Mouse (Mus musculus) limb, embryonic 12.5 days (tissue): ENCODE measurements around the gene Tcea2. TPM values are rescaled to one million over a fixed set of nuclear protein-coding genes. Genes with fewer than 3 reads are reported as not detected.

Experiments
- ATAC-seq: fragments of 200-750 bp; cut with Nextera tagmentation; 2 replicates; pipeline ENCODE4 v1.8.0; 2017; ENCODE audit warnings: low read depth, moderate TSS enrichment; ENCODE audit not compliant: insufficient number of reproducible peaks, insufficient read depth, low FRiP score, low TSS enrichment
- H3K27ac ChIP-seq: fragments of 300-500 bp; sonication (generic); 2 replicates; pipeline ENCODE4 v1.5.1; 2016; ENCODE audit warnings: mild to moderate bottlenecking, moderate library complexity
- H3K27me3 ChIP-seq: fragments of 300-500 bp; sonication (generic); 2 replicates; pipeline ENCODE4 v1.6.1; 2016; ENCODE audit warnings: mild to moderate bottlenecking, moderate library complexity
- H3K36me3 ChIP-seq: fragments of 300-500 bp; sonication (generic); 2 replicates; pipeline ENCODE4 v1.6.1; 2016; ENCODE audit warnings: mild to moderate bottlenecking, moderate library complexity
- H3K4me1 ChIP-seq: fragments of 300-500 bp; sonication (generic); replicated peaks from 2 replicates; pipeline ENCODE4 v1.6.1; 2016
- H3K4me2 ChIP-seq: fragments of 300-500 bp; sonication (generic); 2 replicates; pipeline ENCODE4 v1.6.1; 2016; ENCODE audit warnings: mild to moderate bottlenecking, moderate library complexity
- H3K4me3 ChIP-seq: fragments of 300-500 bp; sonication (generic); replicated peaks from 2 replicates; pipeline ENCODE4 v1.5.1; 2016; ENCODE audit warnings: mild to moderate bottlenecking
- H3K9ac ChIP-seq: fragments of 300-500 bp; sonication (generic); replicated peaks from 2 replicates; pipeline ENCODE4 v1.6.1; 2016; ENCODE audit warnings: mild to moderate bottlenecking, moderate library complexity
- H3K9me3 ChIP-seq: fragments of 300-500 bp; sonication (generic); 2 replicates; pipeline ENCODE4 v1.6.1; 2016; ENCODE audit warnings: mild to moderate bottlenecking, moderate library complexity
- WGBS: fragments of 180-500 bp; shearing (Covaris S2); methylation state at CpG from one replicate; pipeline ENCODE4 v1.1.7; 2016; 5-methylcytosine and 5-hydroxymethylcytosine counted together
- polyA plus RNA-seq: library from polyadenylated mRNA; unstranded; fragments of >200 nt; fragmentation: Nextera tagmentation; extraction: Ambion mirVana; gene quantifications from 2 replicates; pipeline ENCODE4 v1.2.1, GENCODE M21; 2016

Tcea2 gene
- polyA plus RNA-seq = 31.6 and 33.3 TPM in 2 replicates

DNA sequence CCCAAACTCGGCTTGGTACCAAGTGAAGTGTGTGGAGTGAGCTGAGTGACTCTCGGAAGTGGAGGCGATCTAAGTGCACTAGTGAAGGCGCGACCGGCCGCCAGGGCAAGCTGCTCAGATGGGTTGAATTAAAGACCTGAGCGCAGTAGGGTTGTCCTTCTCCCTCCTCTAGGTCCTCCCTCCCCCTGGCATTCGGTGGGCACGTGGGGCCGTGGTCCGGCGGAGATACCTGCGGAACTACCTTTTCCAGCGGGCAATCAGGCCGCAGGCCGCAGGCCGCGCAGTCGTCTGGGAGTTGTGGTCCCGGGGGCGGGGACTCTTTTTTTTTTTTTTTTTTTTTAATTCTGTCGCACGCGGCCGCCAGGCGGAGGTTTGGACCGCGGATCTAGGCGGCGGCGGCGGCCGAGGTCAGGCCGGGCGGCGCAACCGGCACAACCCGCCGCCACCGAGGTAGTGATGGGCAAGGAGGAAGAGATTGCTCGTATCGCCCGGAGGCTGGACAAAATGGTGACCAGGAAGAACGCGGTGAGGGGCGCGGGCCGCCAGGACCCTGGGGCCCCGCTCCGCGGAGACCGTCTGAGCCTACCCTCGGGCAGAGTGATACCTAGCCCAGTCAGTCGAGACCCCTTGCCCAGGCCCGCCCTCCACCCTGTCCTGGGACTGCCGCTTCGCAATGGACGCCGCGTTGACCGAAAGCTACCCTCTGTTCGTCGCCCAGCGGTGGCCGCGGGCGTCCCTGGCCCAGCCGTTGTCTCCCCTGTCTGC lies at the start of gene Tcea2:
Tcea2 (plus strand) TSS at position 360 of the 765 bp plus-strand sequence.
- H3K9ac ChIP-seq = peak within 1 kb of the TSS; percentile 87
- peak within 1 kb of the TSS; percentile 88 for H3K4me2 ChIP-seq
- ATAC-seq = peak; percentile 44
- H3K9me3 ChIP-seq = no peaks in the 10 kb centered on the region
- H3K36me3 ChIP-seq = peaks cover 10% of the 10 kb centered on the region
- H3K4me1 ChIP-seq = peaks cover 36% of the 10 kb centered on the region
- peak within 1 kb of the TSS; percentile 69 for H3K4me3 ChIP-seq
- no peaks in the 10 kb centered on the region for H3K27me3 ChIP-seq
- H3K27ac ChIP-seq = peak within 1 kb of the TSS; percentile 66
- under 1% methylated on average over 62 of the region's 69 CpGs for WGBS

DNA sequence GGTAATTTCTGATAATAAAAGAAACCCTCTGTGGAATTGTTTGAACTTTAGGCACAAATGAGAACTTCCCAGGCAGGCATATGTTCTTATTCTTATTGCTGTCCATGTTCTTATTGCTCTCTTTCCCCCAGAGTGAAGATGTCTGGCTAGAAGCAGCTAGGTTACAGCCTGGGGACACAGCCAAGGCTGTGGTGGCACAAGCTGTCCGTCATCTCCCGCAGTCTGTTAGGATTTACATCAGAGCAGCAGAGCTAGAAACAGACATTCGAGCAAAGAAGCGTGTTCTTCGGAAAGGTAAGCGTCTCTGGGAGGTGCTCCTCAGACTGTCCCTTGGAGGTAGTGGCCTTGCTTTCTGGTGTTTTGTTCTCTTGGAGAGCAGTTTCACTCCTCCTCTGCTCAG lies 47.5 kb upstream of the Tcea2 start:
- Histone ChIP-seq H3K27me3 (no peaks in the 10 kb centered on the region), H3K9ac (no peak overlapping the region), H3K4me3 (no peak overlapping the region), H3K9me3 (no peaks in the 10 kb centered on the region), H3K4me2 (no peak overlapping the region), H3K4me1 (no peaks in the 10 kb centered on the region), H3K27ac (no peak overlapping the region), H3K36me3 (peaks cover 84% of the 10 kb centered on the region)
- ATAC-seq = no peak
- 93% methylated on average over 6 of the region's 6 CpGs for WGBS

- H3K4me2 ChIP-seq = no peak overlapping the region
- no peak for ATAC-seq
- H3K27ac ChIP-seq = no peak overlapping the region
- no peak overlapping the region for H3K9ac ChIP-seq
- H3K9me3 ChIP-seq = no peaks in the 10 kb centered on the region
- H3K4me1 ChIP-seq = no peaks in the 10 kb centered on the region
- WGBS = 90% methylated on average over 3 of the region's 3 CpGs
- H3K36me3 ChIP-seq = peaks cover 90% of the 10 kb centered on the region
- H3K4me3 ChIP-seq = no peak overlapping the region
- no peaks in the 10 kb centered on the region for H3K27me3 ChIP-seq
Measured at GRCm38 (mm10) chr2:181635865-181636264, 44.2 kb upstream of the Tcea2 start.

GRCm38 (mm10) chr2:181644361-181644760 lies 35.7 kb upstream of the Tcea2 start:
- H3K27ac ChIP-seq = peak overlapping the region; percentile 78; the same call in 1 of the 2 replicates
- no peak overlapping the region for H3K9ac ChIP-seq
- no peaks in the 10 kb centered on the region for H3K9me3 ChIP-seq
- H3K27me3 ChIP-seq = no peaks in the 10 kb centered on the region
- H3K4me1 ChIP-seq = peaks cover 19% of the 10 kb centered on the region
- H3K4me3 ChIP-seq = no peak overlapping the region
- H3K36me3 ChIP-seq = peaks cover 94% of the 10 kb centered on the region
- H3K4me2 ChIP-seq = no peak overlapping the region
- WGBS = 87% methylated on average over 2 of the region's 2 CpGs
- no peak for ATAC-seq

- no peak overlapping the region for H3K4me3 ChIP-seq
Measured at GRCm38 (mm10) chr2:181645666-181646065, 34.4 kb upstream of the Tcea2 start.

DNA sequence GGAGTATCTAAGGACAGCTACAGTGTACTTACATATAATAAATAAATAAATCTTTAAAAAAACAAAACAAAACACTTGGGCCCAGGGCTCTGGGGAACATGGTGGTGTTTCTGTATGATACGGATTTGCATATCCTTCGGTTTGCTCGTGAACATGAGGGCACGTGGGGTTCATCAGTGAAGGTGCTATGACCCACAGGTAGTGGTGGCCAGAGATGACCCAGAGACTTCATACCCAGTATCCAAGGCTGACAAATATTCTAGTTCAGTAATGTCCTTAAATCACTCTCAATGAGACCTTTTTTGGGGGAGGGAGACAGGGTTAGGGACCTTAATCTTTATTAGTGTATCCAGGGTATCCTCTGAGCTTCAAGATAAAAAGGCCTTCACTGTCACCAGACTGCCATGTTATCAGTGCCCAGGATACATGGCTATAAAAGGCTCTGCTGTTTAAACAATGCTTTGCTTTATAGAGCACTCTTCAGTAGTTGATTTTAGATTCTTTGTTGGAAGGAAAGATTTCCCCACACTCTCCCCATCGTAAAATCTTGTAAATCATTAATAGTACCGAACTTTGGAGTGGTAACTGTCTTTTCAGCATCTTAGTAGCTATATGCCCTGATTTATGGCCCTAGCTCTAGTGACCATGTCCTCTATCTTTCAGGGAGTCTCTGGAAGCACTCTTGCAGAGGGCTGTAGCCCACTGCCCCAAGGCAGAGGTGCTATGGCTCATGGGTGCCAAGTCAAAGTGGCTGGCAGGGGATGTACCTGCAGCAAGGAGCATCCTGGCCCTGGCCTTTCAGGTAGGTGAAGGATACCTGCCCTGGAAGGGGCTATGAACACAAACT lies 33.3 kb upstream of the Tcea2 start:
- peaks cover 94% of the 10 kb centered on the region for H3K36me3 ChIP-seq
- no peaks in the 10 kb centered on the region for H3K9me3 ChIP-seq
- no peak for ATAC-seq
- no peak overlapping the region for H3K27ac ChIP-seq
- WGBS = 77% methylated on average over 6 of the region's 6 CpGs
- H3K9ac ChIP-seq = no peak overlapping the region
- H3K4me3 ChIP-seq = no peak overlapping the region
- no peaks in the 10 kb centered on the region for H3K27me3 ChIP-seq
- H3K4me1 ChIP-seq = peaks cover 19% of the 10 kb centered on the region
- H3K4me2 ChIP-seq = no peak overlapping the region

More at GRCm38 (mm10) chr2:181645666-181646065, 34.4 kb upstream of the Tcea2 start:
- ATAC-seq = peak; percentile 69; the same call in 1 of the 2 replicates
- H3K27ac ChIP-seq = peak overlapping the region; percentile 78
- H3K36me3 ChIP-seq = peaks cover 94% of the 10 kb centered on the region
- 28% methylated on average over 3 of the region's 3 CpGs for WGBS
- no peak overlapping the region for H3K9ac ChIP-seq
- H3K4me1 ChIP-seq = peaks cover 19% of the 10 kb centered on the region
- no peaks in the 10 kb centered on the region for H3K27me3 ChIP-seq
- H3K4me2 ChIP-seq = no peak overlapping the region
- H3K9me3 ChIP-seq = no peaks in the 10 kb centered on the region

DNA sequence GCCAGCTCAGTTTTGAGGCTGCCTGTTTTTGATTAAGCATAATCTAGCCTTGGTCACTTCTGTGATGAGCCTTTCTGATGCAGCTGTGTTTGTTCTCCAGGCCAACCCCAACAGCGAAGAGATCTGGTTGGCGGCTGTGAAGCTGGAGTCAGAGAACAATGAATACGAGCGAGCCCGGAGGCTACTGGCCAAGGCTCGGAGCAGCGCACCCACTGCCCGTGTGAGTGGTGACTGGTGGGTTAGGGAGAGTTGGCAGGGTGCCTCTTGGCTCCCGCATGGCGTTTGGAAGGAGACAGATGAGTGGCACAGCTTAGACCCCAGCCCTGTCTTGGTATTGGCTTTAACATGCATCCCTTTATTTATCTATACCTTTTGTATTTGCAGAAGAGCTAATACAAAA lies 31.2 kb upstream of the Tcea2 start:
- Histone ChIP-seq H3K9me3 (no peaks in the 10 kb centered on the region), H3K27ac (no peak overlapping the region), H3K36me3 (peaks cover 96% of the 10 kb centered on the region), H3K27me3 (no peaks in the 10 kb centered on the region), H3K4me3 (no peak overlapping the region), H3K4me2 (no peak overlapping the region), H3K4me1 (peaks cover 19% of the 10 kb centered on the region), H3K9ac (no peak overlapping the region)
- 88% methylated on average over 10 of the region's 10 CpGs for whole genome bisulfite sequencing
- ATAC-seq = no peak

GRCm38 (mm10) chr2:181653065-181653464 lies 27.0 kb upstream of the Tcea2 start:
- Histone ChIP-seq H3K4me1 (peaks cover 15% of the 10 kb centered on the region), H3K36me3 (peaks cover 88% of the 10 kb centered on the region), H3K9me3 (no peaks in the 10 kb centered on the region), H3K27ac (no peak overlapping the region), H3K4me3 (no peak overlapping the region), H3K9ac (no peak overlapping the region), H3K4me2 (no peak overlapping the region), H3K27me3 (no peaks in the 10 kb centered on the region)
- ATAC-seq = no peak

GRCm38 (mm10) chr2:181653523-181653922 lies 26.6 kb upstream of the Tcea2 start:
- no peak for ATAC-seq
- H3K36me3 ChIP-seq = peaks cover 87% of the 10 kb centered on the region
- 92% methylated on average over 1 of the region's 1 CpGs for WGBS

DNA sequence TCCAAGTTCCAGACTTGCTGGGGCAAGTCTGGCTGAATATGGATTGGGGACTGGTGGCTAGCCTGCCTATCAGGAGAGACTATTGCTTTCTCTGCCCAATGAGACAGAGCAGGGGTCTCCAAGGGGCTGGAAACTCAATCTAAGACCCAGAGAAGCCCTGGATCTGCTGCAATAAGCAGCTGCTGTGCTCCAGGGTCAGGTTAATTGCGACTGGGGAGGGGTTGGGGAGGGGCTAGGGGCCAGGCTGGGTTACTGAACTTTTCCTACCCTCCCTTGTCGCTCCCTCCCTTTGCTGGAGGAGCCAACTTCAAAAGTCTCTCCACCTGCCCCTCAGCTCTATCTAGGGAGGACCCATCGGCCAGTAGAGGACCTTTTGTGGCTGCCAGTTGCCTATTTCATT lies 23.4 kb upstream of the Tcea2 start, which contains the start of gene Gm29797:
Gm29797 (plus strand) TSS at position 301 of the 400 bp plus-strand sequence.
- no peak within 1 kb of the TSS for H3K9ac ChIP-seq
- no peak for ATAC-seq
- peaks cover 33% of the 10 kb centered on the region for H3K4me1 ChIP-seq
- peaks cover 55% of the 10 kb centered on the region for H3K36me3 ChIP-seq
- H3K9me3 ChIP-seq = no peaks in the 10 kb centered on the region
- no peak within 1 kb of the TSS for H3K4me2 ChIP-seq
- WGBS = 33% methylated on average over 3 of the region's 3 CpGs
- H3K27me3 ChIP-seq = no peaks in the 10 kb centered on the region
- H3K4me3 ChIP-seq = no peak within 1 kb of the TSS
- peak within 1 kb of the TSS; percentile 50; the same call in 1 of the 2 replicates for H3K27ac ChIP-seq

More at GRCm38 (mm10) chr2:181653523-181653922, 26.6 kb upstream of the Tcea2 start:
- Histone ChIP-seq H3K9ac (no peak overlapping the region), H3K9me3 (no peaks in the 10 kb centered on the region), H3K4me1 (peaks cover 15% of the 10 kb centered on the region), H3K27ac (no peak overlapping the region), H3K4me3 (no peak overlapping the region), H3K27me3 (no peaks in the 10 kb centered on the region), H3K4me2 (no peak overlapping the region)

GRCm38 (mm10) chr2:181657441-181657840 lies 22.7 kb upstream of the Tcea2 start:
- Histone ChIP-seq H3K9me3 (no peaks in the 10 kb centered on the region), H3K4me2 (no peak overlapping the region), H3K9ac (no peak overlapping the region), H3K27me3 (no peaks in the 10 kb centered on the region), H3K4me1 (peaks cover 34% of the 10 kb centered on the region), H3K27ac (no peak overlapping the region), H3K36me3 (peaks cover 48% of the 10 kb centered on the region), H3K4me3 (no peak overlapping the region)
- WGBS = 72% methylated on average over 2 of the region's 2 CpGs
- no peak for ATAC-seq
